Comparison of ENCODE assay signal across 21 mouse cellular contexts in the genomic region with DNA sequence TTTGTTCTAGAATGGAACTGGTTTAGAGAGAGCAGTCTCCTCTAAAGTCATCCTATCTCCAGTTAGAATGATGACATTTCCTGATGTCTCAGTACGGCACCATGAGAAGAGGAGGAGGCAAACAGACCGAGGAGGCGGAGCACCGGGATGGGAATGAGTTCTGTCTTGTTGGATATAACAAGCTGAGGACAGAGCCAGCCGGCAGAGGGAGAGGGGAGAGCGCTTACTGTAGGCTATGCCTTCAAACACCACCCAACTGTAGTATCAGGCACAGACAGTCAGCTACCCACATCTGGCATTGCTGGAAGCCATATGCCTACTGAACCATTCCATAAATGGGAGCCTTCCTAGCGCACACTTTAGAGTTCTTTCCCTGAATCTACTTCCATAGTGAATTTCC. TPM values are rescaled to one million over a fixed set of nuclear protein-coding genes. Genes with fewer than 3 reads are reported as not detected.
DNase-seq lines count a peak whose midpoint lies in the region; ATAC-seq and TF ChIP-seq lines count a peak whose summit lies in the region.
"Had no signal": no experiment of that assay in that cellular context is flagged by ENCODE, and none has a peak within 500 bp of the region (broad histone marks: within the 10 kb centered on the region; RNA-seq: fewer than 3 reads in every experiment).

No protein-coding gene starts in this region.

- WGBS in macrophage (ENCODE audit: missing documents), result 92% methylated on average over 7 of the region's 7 CpGs

- H3K79me2 ChIP-seq in macrophage (ENCODE audit: inconsistent target), result peaks cover 100% of the 10 kb centered on the region

- no peaks in the 10 kb centered on the region for H3K36me3 ChIP-seq in macrophage (ENCODE audit: inconsistent target)
- H3K36me3 ChIP-seq: forebrain, embryonic 10.5 days; midbrain, embryonic 12.5 days; neural tube, embryonic 13.5 days; stomach, embryonic 15.5 days had no signal

- H3K27ac ChIP-seq in layer of hippocampus, adult 2 months, result no peak overlapping the region
- peak overlapping the region; percentile 60 for H3K27ac ChIP-seq in macrophage
- H3K27ac ChIP-seq: embryonic facial prominence, embryonic 13.5 days; forebrain, embryonic 10.5 days; limb, embryonic 13.5 days; midbrain, embryonic 12.5 days; neural tube, embryonic 13.5 days; stomach, embryonic 15.5 days had no signal

- H3K4me3 ChIP-seq in layer of hippocampus, adult 2 months, result no peak overlapping the region
- no peak overlapping the region for H3K4me3 ChIP-seq in macrophage (ENCODE audit: inconsistent target)
- H3K4me3 ChIP-seq: embryonic facial prominence, embryonic 13.5 days; forebrain, embryonic 10.5 days; limb, embryonic 13.5 days; midbrain, embryonic 12.5 days; neural tube, embryonic 13.5 days; stomach, embryonic 15.5 days had no signal

- ATAC-seq in frontal cortex, adult (ENCODE audit: low TSS enrichment), result peak; percentile 62
- ATAC-seq in megakaryocyte progenitor cell, adult 5-6 weeks (replicated peaks; ENCODE audit: poor library complexity), result no peak

- TF ChIP-seq CTCF in layer of hippocampus, adult 2 months (conservative IDR thresholded peaks at IDR 0.05), result 0 out of 2 replicates have a peak, but pooled peaks have one; percentile 4

- no peak for DNase-seq in frontal cortex, postnatal 10 days (ENCODE audit: low spot score in 2 of 2)
- peak; percentile 11 to 35 for DNase-seq in layer of hippocampus, adult 2 months (ENCODE audit: low spot score in 2 of 2)
- DNase-seq in layer of hippocampus, postnatal 10 days (ENCODE audit: low spot score in 2 of 2), result no peak
- DNase-seq in liver, result peak; percentile 53
- no peak for DNase-seq in lung, postnatal 25 days (ENCODE audit: low spot score)
- DNase-seq: adrenal gland, postnatal 10 days; cerebellum, adult 9-10 months; gastrocnemius, postnatal 14 days; kidney, adult 8-10 months; kidney, postnatal 36 days; right cerebral cortex, postnatal 14 days; thymus, postnatal 14 days had no signal

RNA-seq across cellular contexts. Expression of gene Foxo3, which starts 32.6 kb away (rescaled TPM):
- 10 to 100 TPM; 47.5 to 53.2 TPM for total RNA-seq in layer of hippocampus, adult 2 months (2021)
- total RNA-seq in layer of hippocampus, postnatal 10 days (2021), result 10 to 100 TPM; 31.0 to 32.2 TPM
- total RNA-seq in macrophage (2018; cell fraction: chromatin; rRNA removed), result 100 to 1,000 TPM in 6 of 26 experiments, 10 to 100 TPM in 16, 1 to 10 TPM in 4; 7.0 to 151 (median 51.2) TPM
- 100 to 1,000 TPM in 1 of 26 experiments, 10 to 100 TPM in 25; 13.3 to 101 (median 50.0) TPM for total RNA-seq in macrophage (2018; cell fraction: cytosol; rRNA removed)
- 100 to 1,000 TPM in 5 of 26 experiments, 10 to 100 TPM in 21; 11.9 to 127 (median 54.9) TPM for total RNA-seq in macrophage (2018; cell fraction: nucleus; rRNA removed)
- polyA plus RNA-seq in macrophage (2018), result 23.9 to 39.4 TPM (median 30.8 TPM) in 3 replicates
- total RNA-seq in megakaryocyte progenitor cell, adult 5-6 weeks (2015), result 19.9 and 23.7 TPM in 2 replicates
- total RNA-seq in megakaryocyte progenitor cell, adult 5-6 weeks (2017), result 20.1 and 22.8 TPM in 2 replicates

Comparison
In these comparisons a context has a peak if more than half of its experiments do, and no peak if none do; other contexts are left out.
1. DNase-seq: peak in layer of hippocampus, adult 2 months (2 of 2) and liver (single experiment); none in frontal cortex, postnatal 10 days (0 of 2), layer of hippocampus, postnatal 10 days (0 of 2) and lung, postnatal 25 days (single experiment).